Mouse (Mus musculus): ENCODE results near the gene Il34. TPM values are rescaled to one million over a fixed set of nuclear protein-coding genes. Genes with fewer than 3 reads are reported as not detected.
A peak's percentile ranks its signal among the peaks of the same experiment; 100 is the strongest.

Il34 gene
- polyA plus RNA-seq, 1 experiment from 2014 or later: 5.8 TPM

DNA sequence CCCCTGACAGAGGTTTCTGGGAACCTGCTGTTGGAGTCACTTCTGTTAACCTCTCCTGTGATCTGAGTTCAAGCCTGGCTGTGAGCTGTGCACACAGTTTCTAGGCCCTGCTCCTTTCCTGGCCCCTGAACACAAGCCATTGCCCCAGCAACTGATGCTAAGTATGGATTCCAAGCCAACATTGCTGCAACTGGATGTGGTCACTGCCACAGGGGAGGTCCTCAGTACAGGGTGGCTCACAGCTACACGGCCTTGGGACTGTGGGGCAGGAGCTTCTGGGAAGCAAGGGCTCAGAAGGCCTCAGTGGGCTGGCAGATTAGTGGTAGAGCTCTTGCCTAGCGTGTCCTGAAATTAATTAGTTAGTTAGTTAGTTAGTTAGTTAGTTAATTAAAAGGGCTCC is 105.2 kb downstream of the Il34 start:
- no peak for ATAC-seq (ENCODE audit: low FRiP score)
- no peaks in the 10 kb centered on the region for H3K27me3 ChIP-seq (replicated peaks)
- H3K9me3 ChIP-seq (replicated peaks): no peaks in the 10 kb centered on the region
- H3K4me2 ChIP-seq: no peak overlapping the region
- H3K36me3 ChIP-seq: peaks cover 4% of the 10 kb centered on the region; the same call in 1 of the 2 replicates
- no peak overlapping the region for H3K9ac ChIP-seq (replicated peaks)
- H3K4me3 ChIP-seq (replicated peaks): no peak overlapping the region
- no peak overlapping the region for H3K27ac ChIP-seq (replicated peaks)
- 87% methylated on average over 2 of the region's 2 CpGs for WGBS
- peaks cover 58% of the 10 kb centered on the region for H3K4me1 ChIP-seq

GRCm38 (mm10) chr8:110699501-110699900 is 106.2 kb downstream of the Il34 start:
- H3K4me3 ChIP-seq (replicated peaks): no peak overlapping the region
- 60% methylated on average over 7 of the region's 7 CpGs for WGBS
- peak overlapping the region; percentile 42; the same call in 1 of the 2 replicates for H3K27ac ChIP-seq (replicated peaks)
- no peaks in the 10 kb centered on the region for H3K9me3 ChIP-seq (replicated peaks)
- no peak overlapping the region for H3K4me2 ChIP-seq
- no peaks in the 10 kb centered on the region for H3K27me3 ChIP-seq (replicated peaks)
- no peak overlapping the region for H3K9ac ChIP-seq (replicated peaks)
- ATAC-seq (ENCODE audit: low FRiP score): no peak
- peaks cover 58% of the 10 kb centered on the region for H3K4me1 ChIP-seq
- H3K36me3 ChIP-seq: peaks cover 4% of the 10 kb centered on the region; the same call in 1 of the 2 replicates

DNA sequence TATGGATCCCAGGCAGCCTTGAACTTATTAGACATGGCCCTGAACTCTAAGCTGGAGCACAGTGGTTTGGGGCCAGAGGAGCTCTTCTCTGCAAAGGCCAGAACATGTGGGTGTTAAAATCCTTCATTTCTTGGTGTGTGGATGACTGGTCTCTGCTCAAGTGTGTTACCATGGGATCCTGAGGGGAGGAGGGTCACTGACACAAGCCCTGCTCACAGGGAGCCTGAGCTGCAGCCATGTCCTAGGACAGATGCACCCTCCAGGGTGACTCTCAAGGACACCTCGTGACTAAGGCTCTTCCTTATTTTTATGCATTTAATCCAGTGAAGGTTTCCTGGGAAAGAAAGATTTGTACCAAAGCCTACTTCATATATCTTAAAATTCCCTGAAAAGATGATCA is 107.6 kb downstream of the Il34 start:
- peaks cover 51% of the 10 kb centered on the region for H3K4me1 ChIP-seq
- 81% methylated on average over 1 of the region's 1 CpGs for WGBS
- H3K36me3 ChIP-seq: peaks cover 4% of the 10 kb centered on the region; the same call in 1 of the 2 replicates
- no peak overlapping the region for H3K4me2 ChIP-seq
- no peaks in the 10 kb centered on the region for H3K27me3 ChIP-seq (replicated peaks)
- no peak for ATAC-seq (ENCODE audit: low FRiP score)
- no peaks in the 10 kb centered on the region for H3K9me3 ChIP-seq (replicated peaks)
- no peak overlapping the region for H3K27ac ChIP-seq (replicated peaks)
- H3K4me3 ChIP-seq (replicated peaks): no peak overlapping the region
- no peak overlapping the region for H3K9ac ChIP-seq (replicated peaks)

- Histone ChIP-seq H3K9me3 (replicated peaks) (no peaks in the 10 kb centered on the region), H3K4me1 (peaks cover 46% of the 10 kb centered on the region), H3K4me3 (replicated peaks) (no peak overlapping the region), H3K9ac (replicated peaks) (no peak overlapping the region), H3K27ac (replicated peaks) (no peak overlapping the region), H3K36me3 (peaks cover 4% of the 10 kb centered on the region; the same call in 1 of the 2 replicates), H3K4me2 (no peak overlapping the region), H3K27me3 (replicated peaks) (no peaks in the 10 kb centered on the region)
- ATAC-seq (ENCODE audit: low FRiP score): no peak
- WGBS: 94% methylated on average over 5 of the region's 5 CpGs
Observed at GRCm38 (mm10) chr8:110697571-110697970, 108.2 kb downstream of the Il34 start.

- Histone ChIP-seq H3K27me3 (replicated peaks) (no peaks in the 10 kb centered on the region), H3K4me3 (replicated peaks) (no peak overlapping the region), H3K9me3 (replicated peaks) (no peaks in the 10 kb centered on the region), H3K9ac (replicated peaks) (0 out of 2 replicates have a peak overlapping the region, but pooled peaks have one; percentile 23), H3K4me2 (no peak overlapping the region), H3K4me1 (peaks cover 35% of the 10 kb centered on the region), H3K27ac (replicated peaks) (0 out of 2 replicates have a peak overlapping the region, but pooled peaks have one; percentile 49), H3K36me3 (peaks cover 6% of the 10 kb centered on the region)
- WGBS: 95% methylated on average over 4 of the region's 4 CpGs
- ATAC-seq (ENCODE audit: low FRiP score): no peak
Observed at GRCm38 (mm10) chr8:110696051-110696450, 109.7 kb downstream of the Il34 start.

DNA sequence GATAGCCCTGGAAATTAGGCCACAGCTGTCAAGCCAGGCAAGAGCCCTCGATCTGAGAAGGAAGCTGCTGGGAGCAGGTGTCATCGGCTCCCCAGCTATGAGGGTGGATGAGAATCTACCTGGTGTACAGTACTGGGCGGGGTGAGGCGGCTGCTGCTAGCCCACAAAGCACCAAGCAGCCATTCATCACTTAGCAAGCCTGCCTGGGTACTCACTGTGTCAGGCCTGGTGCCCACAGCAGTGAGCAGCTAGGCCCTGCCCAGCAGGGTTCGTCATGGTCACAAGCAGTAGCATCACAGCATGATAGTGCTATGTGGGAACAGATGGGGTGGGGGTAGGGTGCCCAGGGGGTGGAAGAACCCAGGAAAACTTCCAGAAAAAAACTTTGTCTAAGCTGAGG is 110.3 kb downstream of the Il34 start:
- 74% methylated on average over 5 of the region's 5 CpGs for WGBS
- Histone ChIP-seq H3K4me2 (no peak overlapping the region), H3K9ac (replicated peaks) (peak overlapping the region; percentile 23; the same call in 1 of the 2 replicates), H3K27me3 (replicated peaks) (no peaks in the 10 kb centered on the region), H3K36me3 (peaks cover 8% of the 10 kb centered on the region), H3K27ac (replicated peaks) (peak overlapping the region; percentile 49; the same call in 1 of the 2 replicates), H3K9me3 (replicated peaks) (no peaks in the 10 kb centered on the region), H3K4me1 (peaks cover 35% of the 10 kb centered on the region), H3K4me3 (replicated peaks) (no peak overlapping the region)
- no peak for ATAC-seq (ENCODE audit: low FRiP score)

- no peak overlapping the region for H3K4me3 ChIP-seq (replicated peaks)
- ATAC-seq (ENCODE audit: low FRiP score): no peak
- WGBS: 71% methylated on average over 4 of the region's 4 CpGs
- H3K4me2 ChIP-seq: no peak overlapping the region
- H3K4me1 ChIP-seq: peaks cover 32% of the 10 kb centered on the region
- H3K36me3 ChIP-seq: peaks cover 8% of the 10 kb centered on the region
- H3K9me3 ChIP-seq (replicated peaks): no peaks in the 10 kb centered on the region
- no peaks in the 10 kb centered on the region for H3K27me3 ChIP-seq (replicated peaks)
- peak overlapping the region; percentile 49 for H3K27ac ChIP-seq (replicated peaks)
- H3K9ac ChIP-seq (replicated peaks): peak overlapping the region; percentile 17; the same call in 1 of the 2 replicates
Observed at GRCm38 (mm10) chr8:110694826-110695225, 110.9 kb downstream of the Il34 start.

- WGBS: 86% methylated on average over 5 of the region's 5 CpGs
- Histone ChIP-seq H3K27ac (replicated peaks) (peak overlapping the region; percentile 49), H3K4me3 (replicated peaks) (no peak overlapping the region), H3K36me3 (peaks cover 8% of the 10 kb centered on the region), H3K9ac (replicated peaks) (no peak overlapping the region), H3K4me2 (no peak overlapping the region), H3K27me3 (replicated peaks) (no peaks in the 10 kb centered on the region), H3K9me3 (replicated peaks) (no peaks in the 10 kb centered on the region), H3K4me1 (peaks cover 26% of the 10 kb centered on the region)
- no peak for ATAC-seq (ENCODE audit: low FRiP score)
Observed at GRCm38 (mm10) chr8:110694226-110694625, 111.5 kb downstream of the Il34 start.

Other genes with a start within 250 kb of the Il34 start
- gene Vac14, start 187.3 kb downstream of the Il34 start, polyA plus RNA-seq (2015; fragmentation: Nextera tagmentation; extraction: Ambion mirVana): 26.8 and 28.8 TPM in 2 replicates
- 21.2 and 31.8 TPM in 2 replicates for gene Mtss1l, start 84.4 kb downstream of the Il34 start, polyA plus RNA-seq (2015; fragmentation: Nextera tagmentation; extraction: Ambion mirVana)
- 74.1 and 78.9 TPM in 2 replicates for gene Cog4, start 40.7 kb upstream of the Il34 start, polyA plus RNA-seq (2015; fragmentation: Nextera tagmentation; extraction: Ambion mirVana)
- gene Sf3b3, start 40.9 kb upstream of the Il34 start, polyA plus RNA-seq (2015; fragmentation: Nextera tagmentation; extraction: Ambion mirVana): 79.6 and 97.3 TPM in 2 replicates
- gene Fuk, start 96.6 kb upstream of the Il34 start, polyA plus RNA-seq (2015; fragmentation: Nextera tagmentation; extraction: Ambion mirVana): 7.3 and 7.5 TPM in 2 replicates
- gene St3gal2, start 114.0 kb upstream of the Il34 start, polyA plus RNA-seq (2015; fragmentation: Nextera tagmentation; extraction: Ambion mirVana): 23.1 and 24.4 TPM in 2 replicates
- gene Ddx19a, start 191.9 kb upstream of the Il34 start, polyA plus RNA-seq (2015; fragmentation: Nextera tagmentation; extraction: Ambion mirVana): 9.8 and 11.6 TPM in 2 replicates
- gene Ddx19b, start 225.8 kb upstream of the Il34 start, polyA plus RNA-seq (2015; fragmentation: Nextera tagmentation; extraction: Ambion mirVana): 6.0 and 6.1 TPM in 2 replicates
- 79.6 and 91.0 TPM in 2 replicates for gene Aars, start 227.2 kb upstream of the Il34 start, polyA plus RNA-seq (2015; fragmentation: Nextera tagmentation; extraction: Ambion mirVana)